Mouse (Mus musculus) kidney, adult 11 months (tissue): ENCODE results near the gene Nlrp2.

ENCODE experiments used
- DNase-seq: peaks from one replicate; pipeline ENCODE4 v3.0.0; 2022

Gene Nlrp2

GRCm38 (mm10) chr7:5350935-5351334 is at the start of gene Nlrp2:
Gene Nlrp2, minus strand, starts transcription at chr7:5351035.
- DNase-seq = no peak

- DNase-seq = no peak
These were observed 15.9 kb upstream of the Nlrp2 start for GRCm38 (mm10) chr7:5366724-5367123.

- no peak for DNase-seq
These were observed 12.8 kb upstream of the Nlrp2 start for GRCm38 (mm10) chr7:5363599-5363998.

DNA sequence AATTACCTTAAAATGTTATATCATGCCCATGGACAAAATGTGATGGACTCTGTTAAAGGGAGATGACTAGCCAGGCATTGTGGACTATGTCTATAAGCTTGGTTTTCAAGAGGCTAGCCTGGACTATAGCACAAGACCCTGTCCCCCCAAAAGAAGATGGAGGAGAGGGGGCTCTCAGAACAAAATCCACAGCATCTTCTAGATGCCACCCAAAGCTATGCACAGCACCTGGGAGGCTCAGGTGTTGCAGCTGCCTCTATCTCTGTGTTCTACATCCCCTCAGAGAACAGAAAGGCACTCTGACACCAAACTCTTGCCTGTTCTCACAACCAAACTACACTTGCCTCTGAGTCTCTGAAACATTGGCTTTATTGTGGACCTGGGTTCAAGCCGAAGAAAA is 598 bp downstream of the Nlrp2 start, which contains the start of gene Gm5065:
Gm5065 (plus strand) TSS at position 301 of the 400 bp plus-strand sequence.
- no peak for DNase-seq

GRCm38 (mm10) chr7:5327511-5327910 is 23.3 kb downstream of the Nlrp2 start:
- no peak for DNase-seq

- DNase-seq = no peak
These were observed 62.6 kb downstream of the Nlrp2 start for GRCm38 (mm10) chr7:5288281-5288680.

- no peak for DNase-seq
These were observed 87.8 kb downstream of the Nlrp2 start for GRCm38 (mm10) chr7:5263051-5263450.
